ENCODE assay signal across 10 mouse cellular contexts in the genomic region with DNA sequence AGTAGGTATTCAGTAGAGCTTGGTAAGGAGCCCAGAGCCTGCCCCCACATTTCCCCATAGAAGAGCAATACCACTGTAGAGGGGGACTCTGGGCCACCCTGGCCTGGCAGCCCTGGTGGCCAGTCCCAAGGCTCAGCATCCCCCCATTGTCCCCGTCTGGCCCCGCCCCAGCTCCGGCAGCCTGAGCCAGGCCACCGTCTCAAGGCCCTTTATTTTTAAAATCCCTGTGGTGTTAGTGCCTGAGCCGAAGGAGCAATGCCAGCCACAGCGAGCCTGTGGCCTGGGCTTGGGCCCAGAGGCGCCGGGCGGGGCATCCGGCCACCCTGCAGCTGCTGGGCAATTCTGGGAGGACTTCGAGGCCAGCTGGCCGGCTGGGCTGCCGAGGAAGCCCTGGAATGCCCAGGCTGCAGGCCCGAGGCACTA. TPM values are rescaled to one million over a fixed set of nuclear protein-coding genes. Genes with fewer than 3 reads are reported as not detected.
DNase-seq lines count a peak whose midpoint lies in the region; ATAC-seq and TF ChIP-seq lines count a peak whose summit lies in the region.
"Had no signal": no experiment of that assay in that cellular context is flagged by ENCODE, and none has a peak within 500 bp of the region (broad histone marks: within the 10 kb centered on the region; RNA-seq: fewer than 3 reads in every experiment).

No protein-coding gene starts in this region.

- no peaks in the 10 kb centered on the region for H3K79me3 ChIP-seq in C2C12 (ENCODE audit: low read depth)

- no peak overlapping the region; the same call in 1 of the 2 replicates for H3K27ac ChIP-seq in cerebellum, adult 2 months (ENCODE audit: insufficient read depth, low read length)
- H3K27ac ChIP-seq in layer of hippocampus, adult 2 months: peak overlapping the region; percentile 83
- H3K27ac ChIP-seq: macrophage had no signal

- no peak for TF ChIP-seq CTCF in C2C12 (IDR thresholded peaks at IDR 0.05; ENCODE audit: control insufficient read depth, insufficient read depth, insufficient read length)
- TF ChIP-seq CTCF in cerebellum, adult 2 months (IDR thresholded peaks at IDR 0.05; ENCODE audit: borderline replicate concordance, insufficient read depth, low read depth, low read length): no peak
- TF ChIP-seq CTCF in layer of hippocampus, adult 2 months (conservative IDR thresholded peaks at IDR 0.05): peak; percentile 38; the same call in 1 of the 2 replicates
- TF ChIP-seq CTCF in lung, adult 2 months (IDR thresholded peaks at IDR 0.05; ENCODE audit: insufficient read depth, low read length): no peak

- H3K36me3 ChIP-seq in C2C12 (ENCODE audit: control insufficient read depth, insufficient read depth): no peaks in the 10 kb centered on the region
- H3K36me3 ChIP-seq: G1E had no signal

- peaks cover 14% of the 10 kb centered on the region for H3K4me1 ChIP-seq in cerebellum, adult 2 months (ENCODE audit: control insufficient read depth, insufficient read depth, low read length)
- H3K4me1 ChIP-seq in lung, adult 2 months (ENCODE audit: control insufficient read depth, insufficient read depth, low read length): peaks cover 46% of the 10 kb centered on the region

- DNase-seq in cerebellum, adult 2 months: peak; percentile 58 to 76
- peak; percentile 79 to 86 for DNase-seq in heart, postnatal 36 days
- DNase-seq in layer of hippocampus, adult 2 months (ENCODE audit: low spot score in 2 of 2): peak; percentile 69 to 80
- peak; percentile 67 for DNase-seq in lung, adult 2 months
- peak; percentile 27 to 70 for DNase-seq in right cerebral cortex, adult 2 months (ENCODE audit: low spot score in 2 of 2)

- WGBS in cerebellum, adult 2 months: 8% methylated on average over 14 of the region's 14 CpGs
- WGBS in lung, adult 2 months: 32% methylated on average over 14 of the region's 14 CpGs

- no peaks in the 10 kb centered on the region for H3K79me2 ChIP-seq in C2C12 (ENCODE audit: control insufficient read depth, insufficient read depth)

- ATAC-seq in frontal cortex, adult (ENCODE audit: low TSS enrichment): peak; percentile 79
- ATAC-seq in CD4-positive, CD25-positive, alpha-beta regulatory T cell, adult 4 months: no peak

- no peaks in the 10 kb centered on the region for H3K27me3 ChIP-seq in C2C12 (ENCODE audit: control insufficient read depth, insufficient read depth, insufficient read length)
- H3K27me3 ChIP-seq in cerebellum, adult 2 months (ENCODE audit: control insufficient read depth, insufficient read depth, low read length): no peaks in the 10 kb centered on the region

- peak overlapping the region; percentile 12 for H3ac ChIP-seq in C2C12 (ENCODE audit: control insufficient read depth, insufficient read length, low read depth)

- TF ChIP-seq POLR2A in cerebellum, adult 2 months (IDR thresholded peaks at IDR 0.05; ENCODE audit: borderline replicate concordance, insufficient read depth, low read length): no peak
- 0 out of 2 replicates have a peak, but pooled peaks have one; percentile 34 for TF ChIP-seq POLR2A in lung, adult 2 months (IDR thresholded peaks at IDR 0.05; ENCODE audit: borderline replicate concordance, extremely low read depth, low read depth, low read length)

- no peak overlapping the region for H3K4me3 ChIP-seq in C2C12 (ENCODE audit: insufficient read depth, poor library complexity, severe bottlenecking)
- H3K4me3 ChIP-seq in cerebellum, adult 2 months (replicated peaks; ENCODE audit: insufficient read depth, low read depth, low read length): no peak overlapping the region
- no peak overlapping the region for H3K4me3 ChIP-seq in layer of hippocampus, adult 2 months
- H3K4me3 ChIP-seq in lung, adult 2 months (replicated peaks; ENCODE audit: extremely low read depth, low read depth, low read length): no peak overlapping the region

- intact Hi-C loops in heart, postnatal 36 days (cut with DNase I): loop anchor here (1.0 to 2.0 kb wide), 2 partner anchors 11 to 46 kb away; no protein-coding TSS in a partner anchor

TF ChIP-seq in C2C12, 6 proteins besides CTCF, POLR2A, EP300 and RAD21:
- peak; percentile 93 for TF ChIP-seq MAX (IDR thresholded peaks at IDR 0.05)
- TF ChIP-seq CEBPB (IDR thresholded peaks at IDR 0.05; ENCODE audit: low read depth): no peak
- TF ChIP-seq MYOG (IDR thresholded peaks at IDR 0.05; ENCODE audit: control insufficient read depth, extremely low read depth, insufficient read length): no peak
- TF ChIP-seq MYOD1 (IDR thresholded peaks at IDR 0.05; ENCODE audit: control insufficient read depth, insufficient read length, low read depth): peak; percentile 74
- TF ChIP-seq FOSL1 (IDR thresholded peaks at IDR 0.05; ENCODE audit: insufficient read depth, low read length, poor library complexity, severe bottlenecking): no peak

RNA-seq across cellular contexts. Expression of gene Cdc42ep1, which starts 9.7 kb away (rescaled TPM):
- 55.2 TPM for polyA plus RNA-seq in C2C12 (2012; fragmentation: generic; extraction: Trizol)
- 73.2 and 77.3 TPM in 2 replicates for polyA plus RNA-seq in cerebellum, adult 2 months (2012; rRNA removed)
- total RNA-seq in heart, postnatal 36 days (2021): 10 to 100 TPM; 37.6 to 47.6 TPM
- total RNA-seq in layer of hippocampus, adult 2 months (2021): 10 to 100 TPM; 12.2 to 13.7 TPM
- 221 and 277 TPM in 2 replicates for polyA plus RNA-seq in lung, adult 2 months (2012; rRNA removed)
- polyA plus RNA-seq in CD4-positive, CD25-positive, alpha-beta regulatory T cell, adult 4 months (2017; shearing (Covaris generic)): not detected
- polyA plus RNA-seq: G1E, macrophage had no signal

RNA-seq across cellular contexts. Expression of gene Lgals2, which starts 22.6 kb away (rescaled TPM):
- 1.3 TPM for polyA plus RNA-seq in C2C12 (2012; fragmentation: generic; extraction: Trizol)
- 0.87 and 1.2 TPM in 2 replicates for polyA plus RNA-seq in cerebellum, adult 2 months (2012; rRNA removed)
- under 1 TPM in 1 of 2 experiments, not detected in 1; 0.56 TPM for total RNA-seq in heart, postnatal 36 days (2021)
- total RNA-seq in layer of hippocampus, adult 2 months (2021): not detected
- polyA plus RNA-seq in lung, adult 2 months (2012; rRNA removed): 6.0 and 7.2 TPM in 2 replicates
- not detected for polyA plus RNA-seq in CD4-positive, CD25-positive, alpha-beta regulatory T cell, adult 4 months (2017; shearing (Covaris generic))
- total RNA-seq: G1E had no signal
- polyA plus RNA-seq: G1E, macrophage had no signal

RNA-seq across cellular contexts. Expression of gene Card10, which starts 29.9 kb away (rescaled TPM):
- 0.73 TPM for polyA plus RNA-seq in C2C12 (2012; fragmentation: generic; extraction: Trizol)
- 7.1 and 8.2 TPM in 2 replicates for polyA plus RNA-seq in cerebellum, adult 2 months (2012; rRNA removed)
- 10 to 100 TPM; 15.4 to 19.0 TPM for total RNA-seq in heart, postnatal 36 days (2021)
- total RNA-seq in layer of hippocampus, adult 2 months (2021): 1 to 10 TPM; 5.4 to 5.5 TPM
- 61.5 and 73.5 TPM in 2 replicates for polyA plus RNA-seq in lung, adult 2 months (2012; rRNA removed)
- polyA plus RNA-seq in CD4-positive, CD25-positive, alpha-beta regulatory T cell, adult 4 months (2017; shearing (Covaris generic)): not detected
- total RNA-seq: G1E had no signal
- polyA plus RNA-seq: G1E, macrophage had no signal

RNA-seq across cellular contexts. Expression of gene Gga1, which starts 44.3 kb away (rescaled TPM):
- 71.2 TPM for polyA plus RNA-seq in C2C12 (2012; fragmentation: generic; extraction: Trizol)
- 80.8 and 82.5 TPM in 2 replicates for polyA plus RNA-seq in cerebellum, adult 2 months (2012; rRNA removed)
- 10 to 100 TPM; 40.3 to 43.2 TPM for total RNA-seq in heart, postnatal 36 days (2021)
- 10 to 100 TPM; 64.0 to 64.7 TPM for total RNA-seq in layer of hippocampus, adult 2 months (2021)
- 113 and 121 TPM in 2 replicates for polyA plus RNA-seq in lung, adult 2 months (2012; rRNA removed)
- polyA plus RNA-seq in CD4-positive, CD25-positive, alpha-beta regulatory T cell, adult 4 months (2017; shearing (Covaris generic)): 10 to 100 TPM; 14.3 to 17.1 TPM

RNA-seq across cellular contexts. Expression of gene Mfng, which starts 59.4 kb away (rescaled TPM):
- polyA plus RNA-seq in C2C12 (2012; fragmentation: generic; extraction: Trizol): not detected
- 3.8 and 4.4 TPM in 2 replicates for polyA plus RNA-seq in cerebellum, adult 2 months (2012; rRNA removed)
- 10 to 100 TPM; 11.2 to 11.8 TPM for total RNA-seq in heart, postnatal 36 days (2021)
- total RNA-seq in layer of hippocampus, adult 2 months (2021): 1 to 10 TPM; 4.4 to 4.7 TPM
- 78.0 and 98.3 TPM in 2 replicates for polyA plus RNA-seq in lung, adult 2 months (2012; rRNA removed)
- 100 to 1,000 TPM in 1 of 2 experiments, 10 to 100 TPM in 1; 61.3 to 136 TPM for polyA plus RNA-seq in CD4-positive, CD25-positive, alpha-beta regulatory T cell, adult 4 months (2017; shearing (Covaris generic))
- total RNA-seq: G1E had no signal
- polyA plus RNA-seq: G1E had no signal

Comparison
In these comparisons a context has a peak if more than half of its experiments do, and no peak if none do; other contexts are left out.
1. RNA of gene Cdc42ep1, which starts 9.7 kb away (polyA plus RNA-seq): 221 to 277 TPM in lung, adult 2 months, 73.2 to 77.3 TPM in cerebellum, adult 2 months and 55.2 TPM in C2C12 (single experiment); not detected in CD4-positive, CD25-positive, alpha-beta regulatory T cell, adult 4 months; every median in the first group is over 10 times any median in the second.
2. Peak in every context shown above with its lines, with median percentiles within 50 percentile points of each other: DNase-seq.